Mouse (Mus musculus) heart, embryonic 13.5 days (tissue): ENCODE results near the gene Iqschfp. TPM values are rescaled to one million over a fixed set of nuclear protein-coding genes. Genes with fewer than 3 reads are reported as not detected.
A peak's percentile ranks its signal among the peaks of the same experiment; 100 is the strongest.

Experiments used
- ATAC-seq: fragments of 200-750 bp; cut with Nextera tagmentation; 2 replicates; pipeline ENCODE4 v1.8.0; 2017; ENCODE audit warnings: moderate TSS enrichment; ENCODE audit not compliant: insufficient number of reproducible peaks, low FRiP score, low TSS enrichment; ENCODE audit errors: extremely low read depth
- H3K27ac ChIP-seq: fragments of 300-500 bp; sonication (generic); replicated peaks from 2 replicates; pipeline ENCODE4 v1.5.1; 2015; ENCODE audit warnings: moderate library complexity, mild to moderate bottlenecking, inconsistent platforms
- H3K27me3 ChIP-seq: fragments of 300-500 bp; sonication (generic); replicated peaks from 2 replicates; pipeline ENCODE4 v1.6.1; 2015; ENCODE audit warnings: mild to moderate bottlenecking, inconsistent platforms
- H3K36me3 ChIP-seq: fragments of 300-500 bp; sonication (generic); 2 replicates; pipeline ENCODE4 v1.6.1; 2015; ENCODE audit warnings: mild to moderate bottlenecking, inconsistent platforms
- H3K4me1 ChIP-seq: fragments of 300-500 bp; sonication (generic); 2 replicates; pipeline ENCODE4 v1.6.1; 2015; ENCODE audit warnings: inconsistent platforms
- H3K4me2 ChIP-seq: fragments of 300-500 bp; sonication (generic); 2 replicates; pipeline ENCODE4 v1.6.1; 2015; ENCODE audit warnings: inconsistent platforms, mild to moderate bottlenecking, moderate library complexity
- H3K4me3 ChIP-seq: fragments of 300-500 bp; sonication (generic); 2 replicates; pipeline ENCODE4 v1.5.1; 2015; ENCODE audit warnings: moderate library complexity, mild to moderate bottlenecking, inconsistent platforms
- H3K9ac ChIP-seq: fragments of 300-500 bp; sonication (generic); 2 replicates; pipeline ENCODE4 v1.6.1; 2015; ENCODE audit warnings: inconsistent platforms, mild to moderate bottlenecking, moderate library complexity
- H3K9me3 ChIP-seq: fragments of 300-500 bp; sonication (generic); 2 replicates; pipeline ENCODE4 v1.6.1; 2016; ENCODE audit warnings: inconsistent platforms
- WGBS: fragments of 180-500 bp; shearing (Covaris S2); methylation state at CpG from one replicate; pipeline ENCODE4 v1.1.7; 2015; ENCODE audit warnings: mixed read lengths; 5-methylcytosine and 5-hydroxymethylcytosine counted together
- polyA plus RNA-seq: library from polyadenylated mRNA; unstranded; fragments of >200 nt; fragmentation: Nextera tagmentation; extraction: Ambion mirVana; gene quantifications from 2 replicates; pipeline ENCODE4 v1.2.1, GENCODE M21; 2015

Gene Iqschfp
- polyA plus RNA-seq, 1 experiment from 2014 or later: not detected

DNA sequence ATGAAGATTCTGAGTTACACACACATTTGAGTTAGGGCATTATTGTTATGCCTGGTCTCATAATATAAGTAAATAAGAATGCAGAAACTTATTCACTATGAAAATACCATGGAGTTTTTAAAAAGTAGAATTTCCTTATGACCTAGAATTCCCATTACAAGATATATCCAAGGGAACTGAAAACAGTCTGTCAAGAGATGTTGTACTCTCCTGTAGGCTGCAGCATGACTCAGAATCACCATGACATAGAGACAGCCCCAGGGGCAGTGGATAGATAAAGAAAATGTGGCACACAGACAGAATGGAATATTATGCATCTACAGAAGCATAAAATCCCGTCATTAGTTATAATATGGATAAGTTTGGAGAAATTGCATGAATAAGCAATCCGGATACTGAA is 150.9 kb downstream of the Iqschfp start:
- Histone ChIP-seq H3K9ac (no peak overlapping the region), H3K27me3 (peaks cover 9% of the 10 kb centered on the region; the same call in 1 of the 2 replicates), H3K4me2 (no peak overlapping the region), H3K4me3 (no peak overlapping the region), H3K27ac (no peak overlapping the region), H3K4me1 (no peaks in the 10 kb centered on the region), H3K36me3 (no peaks in the 10 kb centered on the region), H3K9me3 (no peaks in the 10 kb centered on the region)
- 77% methylated on average over 2 of the region's 2 CpGs for WGBS
- no peak for ATAC-seq

DNA sequence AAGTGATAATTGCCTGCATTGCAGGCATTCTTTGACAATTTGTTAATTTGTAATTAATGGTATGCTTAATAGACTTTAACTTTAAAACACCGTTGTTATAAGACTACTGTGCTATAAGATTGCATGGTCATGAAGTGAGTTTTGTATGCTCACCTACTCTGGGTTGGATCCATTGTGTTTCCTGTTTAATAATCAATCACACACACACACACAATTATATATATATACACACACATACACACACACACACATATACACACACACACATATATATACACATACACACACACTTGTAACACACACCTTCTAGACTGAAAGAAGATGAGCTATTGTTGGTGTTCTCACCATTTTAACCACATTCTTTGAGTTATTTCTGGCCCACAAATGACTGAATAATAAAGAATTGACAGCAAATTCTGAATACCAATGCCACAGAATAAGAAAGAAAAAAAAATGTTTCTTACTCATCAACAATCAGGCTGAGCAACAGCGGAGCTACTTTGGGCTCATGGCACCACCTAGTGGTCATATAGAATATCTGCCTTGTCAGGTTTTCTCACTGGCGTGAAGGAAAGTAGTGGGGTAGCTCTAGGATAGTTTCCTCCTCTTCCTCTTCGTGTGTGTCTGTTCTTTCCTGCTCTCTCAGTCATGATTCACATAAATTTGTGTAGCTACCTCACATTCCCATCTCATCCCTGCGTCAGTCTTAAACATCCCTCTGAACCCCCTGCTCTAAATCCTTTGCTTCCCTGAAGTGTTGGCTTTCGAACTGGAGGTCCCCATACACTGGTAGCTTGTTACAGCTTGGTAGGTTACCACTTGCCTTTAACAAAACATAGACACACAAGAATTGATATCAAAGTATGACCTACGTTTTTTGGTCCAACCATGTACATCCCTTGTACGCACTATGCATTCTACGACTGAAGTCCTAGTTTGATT is 153.7 kb downstream of the Iqschfp start:
- 41% methylated on average over 9 of the region's 9 CpGs for WGBS
- H3K27me3 ChIP-seq: peaks cover 15% of the 10 kb centered on the region; the same call in 1 of the 2 replicates
- no peaks in the 10 kb centered on the region for H3K4me1 ChIP-seq
- H3K4me2 ChIP-seq: no peak overlapping the region
- ATAC-seq: no peak
- no peak overlapping the region for H3K4me3 ChIP-seq
- H3K36me3 ChIP-seq: no peaks in the 10 kb centered on the region
- no peaks in the 10 kb centered on the region for H3K9me3 ChIP-seq
- H3K9ac ChIP-seq: no peak overlapping the region
- no peak overlapping the region for H3K27ac ChIP-seq

- no peak overlapping the region for H3K4me2 ChIP-seq
- H3K4me1 ChIP-seq: 0 out of 2 replicates have a peak, but pooled peaks cover 3% of the 10 kb centered on the region
- H3K9me3 ChIP-seq: no peaks in the 10 kb centered on the region
- H3K36me3 ChIP-seq: no peaks in the 10 kb centered on the region
- H3K27ac ChIP-seq: no peak overlapping the region
- no peak overlapping the region for H3K4me3 ChIP-seq
- 48% methylated on average over 2 of the region's 2 CpGs for WGBS
- peaks cover 10% of the 10 kb centered on the region for H3K27me3 ChIP-seq
- no peak for ATAC-seq
- no peak overlapping the region for H3K9ac ChIP-seq
Measured at GRCm38 (mm10) chr3:68053538-68053937, 161.5 kb downstream of the Iqschfp start.

- no peak overlapping the region; the same call in 1 of the 2 replicates for H3K9ac ChIP-seq
- peak overlapping the region; percentile 60 for H3K4me2 ChIP-seq
- peaks cover 10% of the 10 kb centered on the region for H3K27me3 ChIP-seq
- ATAC-seq: no peak
- H3K9me3 ChIP-seq: no peaks in the 10 kb centered on the region
- H3K27ac ChIP-seq: no peak overlapping the region
- H3K4me3 ChIP-seq: peak overlapping the region; percentile 36
- WGBS: 24% methylated on average over 13 of the region's 13 CpGs
- no peaks in the 10 kb centered on the region for H3K36me3 ChIP-seq
- H3K4me1 ChIP-seq: 0 out of 2 replicates have a peak, but pooled peaks cover 3% of the 10 kb centered on the region
Measured at GRCm38 (mm10) chr3:68055071-68055470, 163.0 kb downstream of the Iqschfp start.

DNA sequence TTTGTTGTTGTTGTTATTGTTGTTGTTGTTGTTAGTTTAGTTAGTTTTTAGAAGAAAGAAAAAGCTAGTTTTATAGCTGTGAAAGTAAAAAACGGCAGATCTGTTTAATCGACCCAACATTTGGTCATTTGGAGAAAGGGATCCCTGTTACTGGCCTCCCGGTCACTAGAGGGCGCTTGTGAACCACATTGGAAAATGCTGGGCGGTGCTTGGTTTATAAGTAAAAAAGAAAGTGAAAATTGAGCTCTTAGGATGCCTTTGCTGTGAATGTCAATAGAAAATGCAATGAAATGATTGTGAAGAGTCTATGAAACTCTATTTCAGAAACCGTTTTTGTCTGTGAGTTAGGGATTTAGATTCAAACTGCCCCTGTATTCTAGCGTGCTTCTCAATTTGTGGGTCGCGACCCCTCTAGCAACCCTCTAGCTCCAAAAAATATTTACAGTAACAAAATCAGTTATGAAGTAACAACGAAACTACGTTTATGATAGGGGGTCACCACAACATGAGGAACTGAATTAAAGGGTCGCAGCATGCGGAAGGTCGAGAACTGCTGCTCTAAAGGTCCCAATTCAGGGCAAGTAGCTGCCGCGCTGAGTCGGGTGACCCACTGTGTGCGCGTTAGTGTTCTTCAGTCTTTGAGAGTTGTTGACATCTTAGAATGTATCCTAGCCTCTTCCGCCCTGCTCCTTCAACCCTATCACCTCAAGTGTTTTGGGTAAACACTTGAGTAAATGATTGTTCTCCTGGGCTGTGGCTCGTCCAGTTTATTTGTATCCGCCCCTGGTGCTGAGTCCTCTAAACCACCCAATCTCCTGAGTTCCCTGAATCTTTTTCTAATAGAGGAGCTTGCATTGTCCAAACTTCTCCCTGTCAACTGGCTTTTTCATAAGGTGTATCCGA is 164.6 kb downstream of the Iqschfp start:
- no peak for ATAC-seq
- peaks cover 8% of the 10 kb centered on the region for H3K27me3 ChIP-seq
- H3K9me3 ChIP-seq: no peaks in the 10 kb centered on the region
- peak overlapping the region; percentile 57 for H3K4me2 ChIP-seq
- H3K36me3 ChIP-seq: no peaks in the 10 kb centered on the region
- 49% methylated on average over 23 of the region's 23 CpGs for WGBS
- H3K9ac ChIP-seq: no peak overlapping the region
- no peak overlapping the region for H3K27ac ChIP-seq
- peak overlapping the region; percentile 46 for H3K4me3 ChIP-seq
- H3K4me1 ChIP-seq: 0 out of 2 replicates have a peak, but pooled peaks cover 3% of the 10 kb centered on the region

GRCm38 (mm10) chr3:68059162-68059800 is 167.2 kb downstream of the Iqschfp start:
- no peak for ATAC-seq
- Histone ChIP-seq H3K27ac (no peak overlapping the region), H3K4me3 (no peak overlapping the region), H3K4me2 (no peak overlapping the region), H3K9me3 (no peaks in the 10 kb centered on the region), H3K4me1 (0 out of 2 replicates have a peak, but pooled peaks cover 3% of the 10 kb centered on the region), H3K36me3 (no peaks in the 10 kb centered on the region), H3K27me3 (peaks cover 10% of the 10 kb centered on the region), H3K9ac (no peak overlapping the region)
- WGBS: 41% methylated on average over 2 of the region's 2 CpGs

DNA sequence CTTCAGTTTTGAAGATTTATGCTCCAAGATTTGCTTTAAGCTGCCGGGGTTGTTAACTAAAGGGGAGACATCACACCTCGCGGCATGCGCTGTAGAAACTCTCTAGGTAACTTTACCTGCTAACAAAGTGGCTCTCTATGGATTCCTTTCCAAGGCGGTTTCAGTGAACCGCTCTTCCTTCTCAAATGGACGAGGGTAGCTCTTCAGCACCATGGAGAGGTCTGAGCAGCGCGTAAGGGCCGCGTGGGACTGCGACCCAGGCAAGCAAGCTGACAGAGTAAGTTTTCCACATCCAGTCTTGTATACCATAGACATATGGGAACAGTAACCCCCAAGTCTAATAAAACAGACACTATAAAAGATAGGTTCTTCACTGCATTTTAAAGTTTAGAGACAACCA is 172.7 kb downstream of the Iqschfp start, which contains the start of gene Schip1:
TSS of gene Schip1 (plus strand) at position 72 of the 400 bp plus-strand sequence.
- H3K27me3 ChIP-seq: 0 out of 2 replicates have a peak, but pooled peaks cover 3% of the 10 kb centered on the region
- no peak within 1 kb of the TSS for H3K27ac ChIP-seq
- ATAC-seq: no peak
- WGBS: 28% methylated on average over 12 of the region's 12 CpGs
- no peaks in the 10 kb centered on the region for H3K9me3 ChIP-seq
- H3K4me2 ChIP-seq: no peak within 1 kb of the TSS
- no peak within 1 kb of the TSS for H3K4me3 ChIP-seq
- no peak within 1 kb of the TSS for H3K9ac ChIP-seq
- H3K4me1 ChIP-seq: no peaks in the 10 kb centered on the region
- no peaks in the 10 kb centered on the region for H3K36me3 ChIP-seq

GRCm38 (mm10) chr3:68071395-68072386 is 179.7 kb downstream of the Iqschfp start:
- no peaks in the 10 kb centered on the region for H3K9me3 ChIP-seq
- H3K4me1 ChIP-seq: peaks cover 9% of the 10 kb centered on the region; the same call in 1 of the 2 replicates
- H3K36me3 ChIP-seq: no peaks in the 10 kb centered on the region
- ATAC-seq: no peak
- no peaks in the 10 kb centered on the region for H3K27me3 ChIP-seq
- no peak overlapping the region for H3K27ac ChIP-seq
- H3K4me2 ChIP-seq: no peak overlapping the region
- no peak overlapping the region for H3K4me3 ChIP-seq
- H3K9ac ChIP-seq: no peak overlapping the region
- 65% methylated on average over 9 of the region's 9 CpGs for WGBS

DNA sequence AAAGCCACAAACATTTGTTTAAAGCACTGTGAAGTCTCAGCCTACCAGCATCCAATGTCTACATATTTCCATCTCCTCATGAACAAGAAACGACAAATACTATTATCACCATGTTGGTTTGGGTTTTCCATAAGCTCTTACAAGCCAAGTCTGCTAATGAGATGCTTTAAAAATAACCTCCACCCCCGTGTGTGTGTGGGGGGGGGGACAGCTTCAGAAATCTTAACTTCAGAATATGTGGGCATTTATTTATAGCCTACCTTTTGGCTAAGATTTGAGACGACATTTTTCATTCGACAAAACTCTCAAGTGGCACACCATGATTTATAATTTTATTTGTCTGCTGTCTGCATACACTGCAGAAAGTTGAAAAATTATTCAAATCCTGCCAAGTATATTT is 185.4 kb downstream of the Iqschfp start:
- Histone ChIP-seq H3K9ac (no peak overlapping the region), H3K4me2 (no peak overlapping the region), H3K27ac (no peak overlapping the region), H3K4me3 (no peak overlapping the region), H3K27me3 (no peaks in the 10 kb centered on the region), H3K36me3 (no peaks in the 10 kb centered on the region), H3K4me1 (no peaks in the 10 kb centered on the region), H3K9me3 (no peaks in the 10 kb centered on the region)
- ATAC-seq: no peak
- 58% methylated on average over 4 of the region's 4 CpGs for WGBS

DNA sequence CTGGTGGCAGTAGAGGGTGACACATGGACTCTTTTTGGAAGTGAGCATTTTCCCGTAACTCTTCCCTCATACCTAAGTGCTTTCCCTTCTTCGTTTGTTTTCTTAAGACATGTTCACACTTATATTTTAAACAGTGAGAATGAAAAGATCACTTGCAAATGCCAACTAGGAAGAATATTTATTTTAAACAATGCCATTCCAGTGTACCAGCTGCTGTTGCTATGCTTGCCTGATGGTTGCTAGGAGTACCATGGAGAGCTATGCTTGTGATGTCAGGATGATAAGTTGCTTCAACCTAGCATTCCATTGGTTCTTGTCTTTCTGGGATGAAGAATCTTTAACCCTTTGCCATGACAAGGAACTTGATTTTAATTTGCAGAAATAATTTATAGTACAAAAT is 193.0 kb downstream of the Iqschfp start:
- 77% methylated on average over 2 of the region's 2 CpGs for WGBS
- Histone ChIP-seq H3K4me3 (no peak overlapping the region), H3K36me3 (no peaks in the 10 kb centered on the region), H3K4me1 (no peaks in the 10 kb centered on the region), H3K27ac (no peak overlapping the region), H3K9me3 (no peaks in the 10 kb centered on the region), H3K4me2 (no peak overlapping the region), H3K9ac (no peak overlapping the region), H3K27me3 (no peaks in the 10 kb centered on the region)
- no peak for ATAC-seq
